Mouse (Mus musculus) midbrain, embryonic 15.5 days (tissue): ENCODE results near the gene Srgap1. TPM values are rescaled to one million over a fixed set of nuclear protein-coding genes. Genes with fewer than 3 reads are reported as not detected.

Source experiments
- ATAC-seq: fragments of 200-750 bp; cut with Nextera tagmentation; replicated peaks from 2 replicates; pipeline ENCODE4 v1.8.0; 2017; ENCODE audit warnings: moderate TSS enrichment
- H3K27ac ChIP-seq: fragments of 300-500 bp; sonication (generic); 2 replicates; pipeline ENCODE4 v1.5.1; 2015; ENCODE audit warnings: mild to moderate bottlenecking, inconsistent platforms
- H3K27me3 ChIP-seq: fragments of 300-500 bp; sonication (generic); replicated peaks from 2 replicates; pipeline ENCODE4 v1.6.1; 2015; ENCODE audit warnings: inconsistent platforms
- H3K36me3 ChIP-seq: fragments of 300-500 bp; sonication (generic); replicated peaks from 2 replicates; pipeline ENCODE4 v1.6.1; 2015; ENCODE audit warnings: inconsistent platforms
- H3K4me1 ChIP-seq: fragments of 300-500 bp; sonication (generic); 2 replicates; pipeline ENCODE4 v1.6.1; 2015; ENCODE audit warnings: inconsistent platforms
- H3K4me2 ChIP-seq: fragments of 300-500 bp; sonication (generic); 2 replicates; pipeline ENCODE4 v1.6.1; 2015; ENCODE audit warnings: inconsistent platforms, mild to moderate bottlenecking, moderate library complexity
- H3K4me3 ChIP-seq: fragments of 300-500 bp; sonication (generic); 2 replicates; pipeline ENCODE4 v1.5.1; 2015; ENCODE audit warnings: mild to moderate bottlenecking, inconsistent platforms
- H3K9ac ChIP-seq: fragments of 300-500 bp; sonication (generic); 2 replicates; pipeline ENCODE4 v1.6.1; 2015; ENCODE audit warnings: mild to moderate bottlenecking, inconsistent platforms
- H3K9me3 ChIP-seq: fragments of 300-500 bp; sonication (generic); 2 replicates; pipeline ENCODE4 v1.6.1; 2016; ENCODE audit warnings: inconsistent platforms
- WGBS: fragments of 180-500 bp; shearing (Covaris S2); methylation state at CpG from one replicate; pipeline ENCODE4 v1.1.7; 2015; ENCODE audit warnings: mixed read lengths; 5-methylcytosine and 5-hydroxymethylcytosine counted together
- polyA plus RNA-seq: library from polyadenylated mRNA; unstranded; fragments of >200 nt; fragmentation: Nextera tagmentation; extraction: Ambion mirVana; gene quantifications from 2 replicates; pipeline ENCODE4 v1.2.1, GENCODE M21; 2015

The Srgap1 gene
- polyA plus RNA-seq, 1 experiment from 2014 or later, result 41.8 TPM

DNA sequence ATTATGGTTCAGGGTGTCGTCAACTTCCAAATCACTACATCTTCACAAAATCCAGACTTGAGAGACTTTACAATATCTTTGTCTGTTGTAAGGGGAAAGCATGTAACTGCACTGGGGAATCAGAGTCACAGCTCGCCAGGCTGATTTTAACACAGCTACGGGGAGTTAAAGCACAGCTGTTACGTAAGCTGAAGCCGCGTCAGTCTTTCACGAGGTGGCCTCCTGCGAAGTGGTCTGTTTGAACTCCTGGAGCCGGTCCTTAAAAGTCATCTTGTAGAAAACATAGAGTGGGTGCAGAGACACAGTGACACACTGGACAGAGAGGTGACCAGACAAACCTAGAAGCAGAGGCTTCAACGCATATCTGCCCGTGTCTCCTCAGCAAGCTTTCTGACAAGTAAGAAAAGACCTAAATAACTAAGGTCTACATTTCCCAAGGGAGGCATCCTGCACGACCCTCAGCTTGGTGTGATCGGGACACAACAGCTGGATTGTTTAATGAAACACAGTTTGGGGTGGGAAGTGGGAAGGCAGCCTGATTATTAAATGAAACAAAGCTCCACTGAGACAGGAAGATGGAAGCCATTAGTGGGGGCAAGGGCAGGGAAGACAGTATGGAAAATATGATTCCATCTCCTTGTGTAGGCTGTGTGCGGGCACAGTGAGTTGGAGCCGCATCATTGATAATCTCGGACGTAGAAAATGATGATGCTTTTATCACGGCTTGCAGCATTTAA is 181.4 kb downstream of the Srgap1 start:
- Histone ChIP-seq H3K4me1 (peaks cover 7% of the 10 kb centered on the region), H3K4me2 (no peak overlapping the region), H3K4me3 (no peak overlapping the region), H3K9me3 (no peaks in the 10 kb centered on the region), H3K36me3 (0 out of 2 replicates have a peak, but pooled peaks cover 14% of the 10 kb centered on the region), H3K27ac (no peak overlapping the region), H3K9ac (no peak overlapping the region), H3K27me3 (no peaks in the 10 kb centered on the region)
- no peak for ATAC-seq
- 61% methylated on average over 18 of the region's 18 CpGs for WGBS

DNA sequence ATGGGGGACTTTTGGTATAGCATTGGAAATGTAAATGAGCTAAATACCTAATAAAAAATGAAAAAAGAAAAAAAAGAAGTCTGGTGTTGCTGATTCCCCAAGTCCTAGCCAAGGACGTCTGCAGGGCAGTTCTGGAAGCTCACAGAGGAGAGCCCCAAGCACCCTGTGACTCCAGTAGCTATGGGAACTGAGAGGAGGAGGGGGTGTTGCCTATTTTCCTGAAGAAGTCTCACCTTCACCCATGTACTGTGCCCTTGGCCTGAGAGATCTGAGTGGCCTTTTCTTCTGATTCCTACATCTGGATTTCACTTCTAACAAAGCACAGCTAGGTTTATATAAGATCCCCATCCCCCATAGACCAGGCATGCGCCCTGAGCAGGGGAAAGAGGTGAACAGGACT is 186.2 kb downstream of the Srgap1 start:
- WGBS, result 57% methylated on average over 2 of the region's 2 CpGs
- H3K9me3 ChIP-seq, result no peaks in the 10 kb centered on the region
- no peak overlapping the region for H3K9ac ChIP-seq
- no peak overlapping the region for H3K4me2 ChIP-seq
- peaks cover 17% of the 10 kb centered on the region for H3K4me1 ChIP-seq
- no peaks in the 10 kb centered on the region for H3K27me3 ChIP-seq
- 0 out of 2 replicates have a peak, but pooled peaks have one; percentile 49 for ATAC-seq
- H3K36me3 ChIP-seq, result no peaks in the 10 kb centered on the region
- H3K27ac ChIP-seq, result 0 out of 2 replicates have a peak overlapping the region, but pooled peaks have one; percentile 12
- no peak overlapping the region for H3K4me3 ChIP-seq

DNA sequence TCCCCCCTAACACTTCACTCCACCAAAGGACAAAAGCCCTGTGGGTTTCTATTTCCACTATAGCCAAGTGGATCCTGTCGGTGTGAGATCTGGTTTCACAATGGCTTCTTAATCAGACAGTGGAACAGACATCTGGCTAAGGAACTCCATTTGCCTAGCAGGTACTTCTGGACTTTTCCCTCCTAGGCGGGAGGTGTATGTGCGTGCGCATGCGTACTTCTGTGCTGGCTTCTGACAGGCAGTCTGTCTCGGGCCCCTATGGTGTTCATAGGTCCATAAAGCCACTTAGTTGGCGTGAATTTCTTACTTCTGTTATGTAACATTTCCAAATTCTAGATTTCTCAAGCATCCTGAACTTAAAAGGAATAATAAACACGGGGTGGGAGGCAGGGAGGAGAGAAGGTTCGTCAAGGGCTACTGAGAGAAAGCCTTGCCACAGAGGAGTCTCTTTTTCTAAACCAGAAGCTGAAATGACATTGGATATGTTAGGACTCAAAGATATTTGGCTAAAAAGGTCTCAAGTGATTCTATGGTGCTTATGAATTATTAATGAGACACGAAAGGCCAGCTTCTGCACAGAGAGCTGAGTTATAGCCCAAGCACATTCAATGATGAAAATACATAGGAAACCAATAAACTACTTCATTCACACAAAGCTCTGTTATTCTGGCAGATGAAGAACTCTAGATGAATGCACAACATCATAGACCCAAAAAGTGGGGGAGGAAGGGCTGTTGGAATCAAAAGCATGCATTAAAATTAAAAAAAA is 187.1 kb downstream of the Srgap1 start:
- H3K36me3 ChIP-seq, result no peaks in the 10 kb centered on the region
- peak overlapping the region; percentile 65; the same call in 1 of the 2 replicates for H3K27ac ChIP-seq
- H3K27me3 ChIP-seq, result no peaks in the 10 kb centered on the region
- no peak overlapping the region for H3K4me2 ChIP-seq
- 0 out of 2 replicates have a peak, but pooled peaks have one; percentile 27 for ATAC-seq
- H3K9ac ChIP-seq, result no peak overlapping the region
- peaks cover 17% of the 10 kb centered on the region for H3K4me1 ChIP-seq
- H3K4me3 ChIP-seq, result no peak overlapping the region
- H3K9me3 ChIP-seq, result no peaks in the 10 kb centered on the region
- 55% methylated on average over 10 of the region's 10 CpGs for whole genome bisulfite sequencing

DNA sequence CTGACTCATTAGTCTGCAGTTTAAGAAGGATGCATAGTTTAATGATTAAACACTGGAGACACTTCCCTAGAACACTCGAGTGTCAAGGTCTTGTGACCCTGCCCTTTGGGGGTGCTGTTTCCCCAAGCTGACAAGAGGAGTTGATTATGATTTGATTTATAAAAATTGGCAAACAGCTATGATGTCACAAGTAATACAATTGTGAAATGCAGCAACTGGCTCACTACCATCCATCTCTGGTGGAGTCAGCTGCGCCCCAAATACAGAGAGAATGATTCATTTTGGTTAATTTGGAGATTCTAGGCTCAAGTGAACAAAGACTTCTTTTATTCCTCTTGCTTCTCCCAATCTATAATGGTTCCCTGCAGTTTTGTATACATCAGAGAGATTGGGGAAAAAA is 188.2 kb downstream of the Srgap1 start:
- Histone ChIP-seq H3K27ac (no peak overlapping the region), H3K4me2 (no peak overlapping the region), H3K4me1 (peaks cover 17% of the 10 kb centered on the region), H3K36me3 (no peaks in the 10 kb centered on the region), H3K9me3 (no peaks in the 10 kb centered on the region), H3K27me3 (no peaks in the 10 kb centered on the region), H3K9ac (no peak overlapping the region), H3K4me3 (no peak overlapping the region)
- 85% methylated on average over 2 of the region's 2 CpGs for WGBS
- no peak for ATAC-seq

DNA sequence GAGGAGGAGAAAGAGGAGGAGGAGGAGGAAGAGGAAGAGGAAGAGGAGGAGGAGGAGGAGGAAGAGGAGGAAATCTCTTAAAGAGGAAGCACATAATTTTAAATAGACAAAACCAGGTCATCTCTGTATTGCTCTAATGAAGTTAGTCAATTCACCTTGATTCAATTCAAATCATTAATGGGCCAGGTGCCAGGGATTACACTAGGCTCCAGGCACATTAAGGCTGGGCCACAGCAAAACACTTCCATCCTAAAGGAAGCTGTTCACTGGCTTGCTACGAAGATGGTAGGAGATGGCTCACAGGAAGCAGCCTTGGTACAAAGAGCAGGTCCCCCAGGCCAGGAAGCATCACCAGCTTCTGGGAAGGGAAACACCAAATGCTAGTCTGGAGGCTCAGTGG is 189.0 kb downstream of the Srgap1 start:
- H3K27me3 ChIP-seq, result no peaks in the 10 kb centered on the region
- no peak overlapping the region for H3K9ac ChIP-seq
- H3K27ac ChIP-seq, result no peak overlapping the region
- 78% methylated on average over 1 of the region's 1 CpGs for WGBS
- no peaks in the 10 kb centered on the region for H3K36me3 ChIP-seq
- no peak overlapping the region for H3K4me2 ChIP-seq
- H3K9me3 ChIP-seq, result no peaks in the 10 kb centered on the region
- peaks cover 17% of the 10 kb centered on the region for H3K4me1 ChIP-seq
- no peak overlapping the region for H3K4me3 ChIP-seq
- no peak for ATAC-seq

DNA sequence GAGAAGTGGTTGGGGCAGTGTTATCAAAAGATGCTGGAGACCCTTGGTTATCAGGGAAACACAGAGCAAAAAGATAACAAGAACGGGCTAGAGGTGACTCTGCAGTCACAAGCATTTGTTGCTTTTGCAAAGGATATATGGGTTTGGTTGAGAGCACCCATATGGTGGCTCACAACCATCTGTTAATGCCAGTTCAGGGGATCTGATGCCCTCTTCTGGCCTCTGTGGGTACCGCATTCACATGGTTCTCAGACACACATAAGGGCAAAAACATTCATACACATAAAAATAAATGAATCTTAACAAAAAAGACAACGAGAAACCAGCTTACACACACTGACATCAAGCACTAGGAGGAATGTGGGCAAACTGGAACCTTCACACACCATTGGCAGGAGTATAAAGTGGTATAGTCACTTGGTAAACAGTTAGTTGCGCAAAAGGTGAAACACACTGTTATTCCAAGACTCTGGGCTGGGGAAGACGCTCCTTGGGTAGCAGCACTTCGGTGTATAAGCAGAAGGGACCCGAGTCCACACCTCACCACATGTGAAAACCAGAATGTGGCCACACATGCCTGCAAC is 191.2 kb downstream of the Srgap1 start:
- H3K4me3 ChIP-seq, result no peak overlapping the region
- H3K9ac ChIP-seq, result no peak overlapping the region
- no peaks in the 10 kb centered on the region for H3K9me3 ChIP-seq
- no peaks in the 10 kb centered on the region for H3K27me3 ChIP-seq
- no peaks in the 10 kb centered on the region for H3K36me3 ChIP-seq
- no peak for ATAC-seq
- no peak overlapping the region for H3K4me2 ChIP-seq
- peaks cover 13% of the 10 kb centered on the region for H3K4me1 ChIP-seq
- H3K27ac ChIP-seq, result no peak overlapping the region
- WGBS, result 87% methylated on average over 7 of the region's 7 CpGs

DNA sequence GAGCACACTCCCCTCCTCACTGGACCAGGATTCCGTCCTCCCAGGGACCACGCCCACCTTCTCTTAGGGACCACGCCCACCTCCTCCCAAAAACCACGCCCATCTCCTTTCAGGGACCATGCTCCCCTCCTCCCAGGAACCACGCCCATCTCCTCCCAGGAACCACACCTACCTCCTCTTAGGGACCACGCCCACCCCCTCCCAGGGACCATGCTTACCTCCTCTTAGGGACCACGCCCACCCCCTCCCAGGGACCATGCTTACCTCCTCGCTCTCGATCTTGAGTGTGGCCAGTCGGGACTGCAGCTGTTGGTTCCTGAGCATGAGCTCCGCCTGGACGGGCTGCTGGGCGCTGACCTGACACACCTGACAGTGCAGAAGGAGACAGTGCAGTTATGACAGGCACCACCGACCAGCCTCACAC is 193.7 kb downstream of the Srgap1 start:
- Histone ChIP-seq H3K27ac (no peak overlapping the region), H3K4me2 (no peak overlapping the region), H3K9me3 (no peaks in the 10 kb centered on the region), H3K4me3 (no peak overlapping the region), H3K27me3 (no peaks in the 10 kb centered on the region), H3K36me3 (no peaks in the 10 kb centered on the region), H3K9ac (no peak overlapping the region), H3K4me1 (no peaks in the 10 kb centered on the region)
- no peak for ATAC-seq
- 47% methylated on average over 14 of the region's 14 CpGs for WGBS

DNA sequence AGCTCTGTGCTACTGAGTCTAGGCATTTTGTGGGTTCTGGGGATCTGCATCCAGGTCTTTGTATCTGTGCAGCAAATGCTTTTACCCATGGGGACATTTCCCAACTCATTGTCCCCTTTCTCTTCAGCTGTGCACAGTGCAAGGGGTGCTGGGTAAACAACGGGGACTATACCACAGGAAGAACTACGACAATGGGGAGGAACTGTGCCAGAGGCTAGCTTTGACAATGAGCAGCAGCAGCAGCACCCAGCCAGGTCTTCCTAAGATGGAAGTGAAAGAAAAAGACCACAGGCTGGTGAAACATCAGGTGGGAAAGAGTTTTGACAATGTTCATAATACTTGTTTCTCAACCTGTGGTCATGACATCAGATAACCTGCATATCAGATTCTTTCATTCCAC is 197.6 kb downstream of the Srgap1 start:
- Histone ChIP-seq H3K9ac (no peak overlapping the region), H3K4me1 (no peaks in the 10 kb centered on the region), H3K4me2 (no peak overlapping the region), H3K4me3 (no peak overlapping the region), H3K27ac (no peak overlapping the region), H3K36me3 (0 out of 2 replicates have a peak, but pooled peaks cover 3% of the 10 kb centered on the region), H3K27me3 (no peaks in the 10 kb centered on the region), H3K9me3 (no peaks in the 10 kb centered on the region)
- ATAC-seq, result no peak
- WGBS, result 75% methylated on average over 2 of the region's 2 CpGs

DNA sequence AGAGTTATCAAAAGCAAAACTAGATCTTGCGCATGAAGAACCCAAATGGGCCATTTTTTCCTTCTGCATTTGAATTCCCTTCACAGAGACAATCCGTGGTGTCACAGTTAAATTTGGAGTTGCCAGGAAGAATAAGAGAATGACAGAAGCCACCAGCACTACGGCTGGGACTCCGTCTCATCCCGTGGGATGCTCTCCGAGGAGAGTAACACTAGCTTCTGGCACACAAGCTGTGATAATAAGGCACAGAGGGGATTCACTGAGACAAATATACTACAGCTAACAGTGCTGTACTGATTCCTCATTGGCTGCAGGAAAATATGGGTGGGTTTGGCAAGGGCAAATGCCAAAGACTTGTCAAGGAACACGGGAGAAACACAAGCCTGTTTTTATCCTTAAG is 201.4 kb downstream of the Srgap1 start:
- no peak overlapping the region for H3K27ac ChIP-seq
- 79% methylated on average over 7 of the region's 7 CpGs for WGBS
- H3K36me3 ChIP-seq, result peaks cover 5% of the 10 kb centered on the region; the same call in 1 of the 2 replicates

DNA sequence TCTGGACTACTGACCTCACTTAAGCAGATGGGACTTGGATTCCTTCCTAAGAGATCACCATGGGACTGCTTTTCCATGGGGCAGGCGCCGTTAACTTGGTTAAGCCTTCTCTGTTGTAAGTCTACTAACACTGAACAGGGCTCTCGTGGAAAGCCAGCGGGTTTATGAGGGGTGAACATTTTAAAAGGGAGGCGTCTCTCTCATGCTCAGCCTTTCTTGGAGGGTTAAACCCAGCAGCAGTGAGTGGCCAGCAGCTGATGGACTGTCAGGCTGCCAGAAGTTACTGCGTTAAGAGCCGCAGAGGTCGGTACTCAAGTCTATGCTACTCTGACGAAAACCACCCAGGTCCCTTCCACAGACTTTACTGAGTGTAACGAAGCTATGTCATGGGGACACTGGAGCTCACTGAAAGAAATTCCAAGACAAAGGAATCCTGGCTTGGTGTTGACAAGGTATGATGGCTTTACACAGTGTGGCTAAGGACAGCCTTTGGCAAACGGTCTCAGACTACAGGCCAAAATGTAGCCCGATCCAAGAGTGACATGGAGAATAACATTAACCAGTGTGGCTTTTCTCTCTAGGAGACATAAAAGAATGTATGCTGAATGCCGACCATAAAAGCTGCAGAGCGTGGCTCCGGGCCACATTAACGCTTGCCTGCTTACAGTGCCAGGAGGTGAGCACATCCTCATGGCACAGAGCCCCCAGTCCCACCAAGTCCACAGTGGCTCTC is 209.8 kb downstream of the Srgap1 start:
- Histone ChIP-seq H3K27me3 (no peaks in the 10 kb centered on the region), H3K4me3 (no peak overlapping the region), H3K4me2 (0 out of 2 replicates have a peak overlapping the region, but pooled peaks have one; percentile 1), H3K4me1 (peaks cover 11% of the 10 kb centered on the region), H3K27ac (peak overlapping the region; percentile 62), H3K9me3 (no peaks in the 10 kb centered on the region), H3K36me3 (peaks cover 14% of the 10 kb centered on the region), H3K9ac (no peak overlapping the region)
- 68% methylated on average over 16 of the region's 16 CpGs for WGBS
- peak; percentile 73 for ATAC-seq

More for the DNA sequence above, 201.4 kb downstream of the Srgap1 start:
- Histone ChIP-seq H3K4me3 (no peak overlapping the region), H3K4me2 (no peak overlapping the region), H3K9ac (no peak overlapping the region), H3K27me3 (no peaks in the 10 kb centered on the region), H3K4me1 (no peaks in the 10 kb centered on the region), H3K9me3 (no peaks in the 10 kb centered on the region)
- ATAC-seq, result no peak

DNA sequence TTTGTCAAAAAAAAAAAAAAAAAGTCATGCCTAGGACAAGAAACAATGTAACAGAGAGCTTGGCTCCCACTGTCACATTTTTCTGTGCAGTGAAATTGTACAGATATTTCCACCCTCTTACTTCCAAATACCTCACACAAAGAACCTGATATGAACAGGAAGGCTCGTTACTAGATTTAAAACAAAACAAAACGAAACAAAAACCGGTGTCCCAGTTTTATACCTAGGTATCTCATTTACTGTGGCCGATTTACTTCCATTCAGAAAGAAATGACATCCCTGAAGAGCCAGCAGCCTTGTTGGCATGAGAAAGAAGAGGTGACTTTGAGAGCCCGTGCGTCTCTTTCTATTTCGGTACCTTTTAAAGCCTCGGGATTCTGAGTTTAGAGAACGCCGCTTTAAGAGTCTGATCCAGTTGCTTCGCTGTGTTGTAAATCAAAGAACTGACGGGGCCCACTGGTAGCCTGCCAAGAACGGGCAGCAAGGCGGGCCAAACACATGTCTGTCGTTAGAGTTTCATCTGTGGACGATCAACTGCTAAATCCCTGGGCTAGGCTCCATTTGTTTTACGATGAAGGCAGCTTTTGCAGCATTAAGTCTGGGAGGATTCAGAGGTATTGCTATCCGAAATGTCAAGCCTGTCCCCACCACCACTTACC is 210.5 kb downstream of the Srgap1 start:
- Histone ChIP-seq H3K4me1 (peaks cover 11% of the 10 kb centered on the region), H3K36me3 (peaks cover 14% of the 10 kb centered on the region), H3K4me2 (0 out of 2 replicates have a peak overlapping the region, but pooled peaks have one; percentile 1), H3K4me3 (no peak overlapping the region), H3K9me3 (no peaks in the 10 kb centered on the region), H3K27ac (peak overlapping the region; percentile 62), H3K9ac (no peak overlapping the region), H3K27me3 (no peaks in the 10 kb centered on the region)
- ATAC-seq, result peak; percentile 61
- WGBS, result 57% methylated on average over 18 of the region's 18 CpGs
